Mouse (Mus musculus) adrenal gland, postnatal 4 days (tissue): ENCODE measurements around the gene Hlf. TPM values are rescaled to one million over a fixed set of nuclear protein-coding genes. Genes with fewer than 3 reads are reported as not detected.
A peak's percentile ranks its signal among the peaks of the same experiment; 100 is the strongest.

Experiments used
- DNase-seq, 2 experiments: peaks; one replicate each; pipeline ENCODE4 v3.0.0; 2021 to 2022; ENCODE audit warnings: low spot score in 2 of 2, mixed read lengths in 2 of 2
- total RNA-seq, 2 experiments: library from RNA; stranded (reverse); gene quantifications; 2 replicates each; pipeline ENCODE4 v1.2.3; 2021

Gene Hlf
- total RNA-seq, 2 experiments from 2014 or later: 17.0 to 18.7 TPM

GRCm38 (mm10) chr11:90371470-90372100 is 19.1 kb downstream of the Hlf start:
- no peak for DNase-seq

GRCm38 (mm10) chr11:90370789-90371291 is 19.9 kb downstream of the Hlf start:
- DNase-seq: no peak

GRCm38 (mm10) chr11:90370367-90370766 is 20.3 kb downstream of the Hlf start:
- no peak for DNase-seq

- DNase-seq: peak; percentile 35 to 66
Measured at GRCm38 (mm10) chr11:90369605-90370004, 21.1 kb downstream of the Hlf start.

GRCm38 (mm10) chr11:90369115-90369514 is 21.6 kb downstream of the Hlf start:
- DNase-seq: no peak

- no peak for DNase-seq
Measured at GRCm38 (mm10) chr11:90367894-90368860, 22.5 kb downstream of the Hlf start.

GRCm38 (mm10) chr11:90364865-90365264 is 25.8 kb downstream of the Hlf start:
- DNase-seq: no peak

GRCm38 (mm10) chr11:90363821-90364497 is 26.7 kb downstream of the Hlf start:
- no peak for DNase-seq

- no peak for DNase-seq
Measured at GRCm38 (mm10) chr11:90363406-90363805, 27.3 kb downstream of the Hlf start.

GRCm38 (mm10) chr11:90360536-90360935 is 30.2 kb downstream of the Hlf start:
- DNase-seq: no peak

GRCm38 (mm10) chr11:90358063-90358462 is 32.6 kb downstream of the Hlf start:
- DNase-seq: no peak

- no peak for DNase-seq
Measured at GRCm38 (mm10) chr11:90357371-90357770, 33.3 kb downstream of the Hlf start.

GRCm38 (mm10) chr11:90356495-90357304 is 34.0 kb downstream of the Hlf start:
- DNase-seq: no peak

- DNase-seq: no peak
Measured at GRCm38 (mm10) chr11:90356036-90356435, 34.7 kb downstream of the Hlf start.

GRCm38 (mm10) chr11:90355270-90355681 is 35.4 kb downstream of the Hlf start:
- DNase-seq: peak; percentile 27 to 73

GRCm38 (mm10) chr11:90352696-90353095 is 38.0 kb downstream of the Hlf start:
- no peak for DNase-seq

GRCm38 (mm10) chr11:90350153-90350512 is 40.6 kb downstream of the Hlf start:
- no peak for DNase-seq

GRCm38 (mm10) chr11:90349486-90350152 is 41.1 kb downstream of the Hlf start:
- no peak for DNase-seq

- DNase-seq: no peak
Measured at GRCm38 (mm10) chr11:90347667-90348459, 42.8 kb downstream of the Hlf start.
